Mouse (Mus musculus) subcutaneous adipose tissue, adult 2 months (tissue): ENCODE data around the gene Sertm1. TPM values are rescaled to one million over a fixed set of nuclear protein-coding genes. Genes with fewer than 3 reads are reported as not detected.

Source experiments
- polyA plus RNA-seq: library from polyadenylated mRNA; depleted of rRNA; stranded (reverse); fragments of >200 nt; gene quantifications from 2 replicates; pipeline ENCODE4 v1.2.3, GENCODE M21; 2012; ENCODE audit warnings: low replicate concordance; rRNA removed

The Sertm1 gene
- polyA plus RNA-seq: 0.26 TPM in 1 of 2 replicates, not detected in the other

DNA sequence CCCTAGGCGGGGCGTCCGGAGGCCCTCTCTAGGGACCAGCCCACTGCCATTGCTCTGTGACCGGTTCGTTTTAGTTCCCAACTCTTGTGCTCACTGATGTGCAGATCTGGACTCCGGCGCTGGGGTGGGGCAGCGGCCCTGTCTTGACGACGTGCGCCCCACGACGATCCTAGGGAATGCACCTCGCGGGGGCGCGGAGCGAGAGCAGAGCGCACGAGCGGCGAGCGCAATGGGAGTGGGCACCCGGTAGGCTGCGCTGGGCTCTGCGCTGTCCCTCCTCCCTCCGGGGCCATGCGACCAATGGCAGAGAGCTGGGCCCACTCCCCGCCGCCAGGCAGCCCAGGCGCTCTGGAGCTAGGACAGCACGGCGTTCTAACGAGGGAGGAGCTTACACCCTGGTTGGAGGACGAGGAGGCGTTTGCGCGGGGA, at the start of gene Sertm1:
Gene Sertm1 (minus strand): TSS at position 245 of the 429 bp plus-strand sequence.

Other genes starting within 250 kb of the Sertm1 start
- gene Supt20, start 223.1 kb downstream of the Sertm1 start, polyA plus RNA-seq: 41.4 and 61.6 TPM in 2 replicates
- gene Gm21958, start 201.5 kb downstream of the Sertm1 start, polyA plus RNA-seq: not detected in 2 replicates
- 21.0 and 42.6 TPM in 2 replicates for gene Exosc8, start 180.5 kb downstream of the Sertm1 start, polyA plus RNA-seq
- gene Alg5, start 180.3 kb downstream of the Sertm1 start, polyA plus RNA-seq: 19.8 and 23.1 TPM in 2 replicates
- 0.37 and 0.84 TPM in 2 replicates for gene Smad9, start 160.3 kb downstream of the Sertm1 start, polyA plus RNA-seq
- gene Rfxap, start 108.1 kb downstream of the Sertm1 start, polyA plus RNA-seq: 16.3 and 24.1 TPM in 2 replicates
- gene Ccna1, start 139.6 kb upstream of the Sertm1 start, polyA plus RNA-seq: 0.36 TPM in 1 of 2 replicates, not detected in the other
- gene Spg20, start 196.2 kb upstream of the Sertm1 start, polyA plus RNA-seq: 11.5 and 15.3 TPM in 2 replicates
- not detected in 2 replicates for gene Ccdc169, start 221.5 kb upstream of the Sertm1 start, polyA plus RNA-seq